Mouse (Mus musculus): Measurements from ENCODE around the gene Nrgn. TPM values are rescaled to one million over a fixed set of nuclear protein-coding genes. Genes with fewer than 3 reads are reported as not detected.

Gene Nrgn
- total RNA-seq, 1 experiment from 2014 or later, result 36.8 TPM

DNA sequence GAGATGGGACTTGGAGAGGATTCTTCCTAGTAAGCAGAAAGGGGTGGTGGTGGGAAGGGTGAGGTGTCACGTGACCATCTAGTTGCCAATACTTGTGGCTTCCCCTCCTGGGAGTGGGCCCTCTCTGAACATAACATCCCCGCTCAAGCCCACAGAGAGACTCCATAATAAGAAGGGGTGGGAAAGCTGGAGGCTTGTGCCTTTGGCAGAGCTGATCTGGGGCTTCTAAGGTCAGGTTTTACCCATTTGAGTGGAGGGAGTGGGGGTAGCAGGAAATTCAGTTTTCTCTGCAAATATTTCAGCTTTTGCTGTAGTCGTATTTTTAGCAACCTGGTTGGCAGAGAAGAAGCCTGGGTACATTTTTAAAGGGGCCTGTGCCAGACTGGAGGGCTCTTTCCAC, 3.7 kb upstream of the Nrgn start:
- no peak for ATAC-seq (replicated peaks; ENCODE audit: low read depth, poor library complexity, severe bottlenecking)

DNA sequence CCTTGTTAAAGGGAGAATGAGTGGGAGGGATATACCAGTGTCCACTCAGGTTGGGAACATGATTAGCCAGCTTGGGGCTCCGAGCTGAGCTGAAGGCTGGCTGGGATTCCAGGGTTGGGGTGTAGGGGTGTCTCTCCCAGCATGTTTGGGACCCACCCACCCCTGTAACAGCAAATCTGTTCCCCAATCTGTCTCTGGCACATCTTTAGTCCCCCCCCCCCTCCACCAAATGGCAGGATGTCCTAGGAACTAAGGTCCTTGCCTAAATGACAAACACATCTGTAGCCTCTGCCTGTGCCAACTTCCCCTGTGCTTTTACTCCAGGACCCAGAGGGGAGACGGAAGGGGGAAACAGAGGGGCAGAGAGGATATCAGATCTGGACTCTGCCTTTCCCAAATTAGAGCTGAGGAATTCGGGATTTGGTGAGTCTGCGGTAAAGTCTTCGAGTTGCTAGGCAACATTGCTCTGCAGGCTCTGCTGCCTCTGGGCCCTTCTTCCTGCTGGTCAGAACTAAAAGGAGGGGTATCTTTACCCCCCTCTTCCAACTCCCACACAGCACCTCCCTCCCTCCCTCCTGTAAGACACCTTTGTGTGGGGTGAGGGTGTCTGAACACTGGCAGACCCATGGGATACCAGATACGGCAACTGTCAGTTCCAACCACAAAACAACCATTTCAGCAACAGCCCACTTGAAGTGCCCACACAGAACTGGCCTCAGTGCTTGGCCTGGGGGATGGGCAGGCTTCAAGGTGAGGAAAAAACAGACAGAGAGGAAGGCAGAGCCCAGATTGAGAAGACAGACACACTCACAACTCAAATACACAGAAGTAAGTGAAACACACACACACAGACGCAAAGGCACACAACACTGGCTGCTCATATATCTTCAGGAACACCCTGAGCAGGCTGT, 2.4 kb upstream of the Nrgn start, which contains the start of gene Siae:
Gene Siae (plus strand): TSS at position 861 of the 911 bp plus-strand sequence.
- no peak for ATAC-seq (replicated peaks; ENCODE audit: low read depth, poor library complexity, severe bottlenecking)

DNA sequence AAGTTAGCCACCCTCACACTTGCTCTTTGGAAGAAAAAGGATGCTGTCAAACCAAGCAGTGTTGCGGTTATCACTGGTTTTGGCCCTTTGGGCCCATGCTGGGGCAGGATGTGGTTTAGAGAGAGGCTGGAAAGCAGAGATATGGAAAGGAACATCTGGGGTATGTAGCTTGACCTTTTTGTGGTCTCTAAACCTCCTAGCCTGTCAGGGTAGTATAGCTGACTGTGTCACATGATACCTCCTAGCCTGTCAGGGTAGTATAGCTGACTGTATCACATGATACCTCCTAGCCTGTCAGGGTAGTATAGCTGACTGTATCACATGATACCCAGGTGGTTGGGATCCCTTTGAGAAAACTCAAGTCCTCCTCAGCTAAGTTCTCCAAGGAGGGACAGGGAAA, 1.6 kb upstream of the Nrgn start:
- peak; percentile 69 for ATAC-seq (replicated peaks; ENCODE audit: low read depth, poor library complexity, severe bottlenecking)

DNA sequence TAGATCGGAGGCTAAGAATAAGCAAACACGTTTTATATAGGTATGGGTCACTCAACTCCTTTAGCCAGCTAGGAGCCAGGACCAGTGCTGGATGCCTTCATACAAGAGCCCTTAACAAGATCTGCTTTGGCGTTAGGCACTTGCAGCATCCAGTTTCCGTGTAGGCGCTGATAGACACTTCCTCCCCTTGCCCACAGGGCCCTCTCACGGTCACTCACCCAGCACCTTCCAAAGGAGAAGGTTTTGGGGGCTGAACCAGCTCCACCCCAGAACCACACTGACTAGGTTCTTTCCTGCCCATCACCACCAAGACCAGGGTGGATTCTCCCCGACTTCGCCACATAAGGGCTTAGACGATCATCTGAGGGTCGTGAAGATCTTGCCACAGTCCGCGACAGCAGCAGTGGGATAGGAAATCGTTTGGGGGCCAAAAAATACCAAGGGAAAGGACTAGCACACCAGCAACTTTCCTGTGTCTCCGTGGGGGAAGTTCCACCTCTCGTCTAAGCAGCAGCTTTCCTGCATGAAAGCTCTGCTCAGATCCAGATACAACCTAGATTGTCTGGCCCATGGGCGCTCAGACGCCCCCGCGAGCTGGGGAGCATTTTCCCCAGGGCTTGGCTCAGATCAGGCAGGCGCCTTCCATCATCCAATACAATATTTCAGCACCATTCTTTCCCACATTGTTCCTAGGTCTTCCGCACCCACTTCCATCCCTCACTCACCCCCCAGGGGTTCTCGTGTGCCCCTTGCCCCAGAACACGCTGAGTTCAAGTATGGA, 763 bp downstream of the Nrgn start:
- peak; percentile 33 for ATAC-seq (replicated peaks; ENCODE audit: low read depth, poor library complexity, severe bottlenecking)

DNA sequence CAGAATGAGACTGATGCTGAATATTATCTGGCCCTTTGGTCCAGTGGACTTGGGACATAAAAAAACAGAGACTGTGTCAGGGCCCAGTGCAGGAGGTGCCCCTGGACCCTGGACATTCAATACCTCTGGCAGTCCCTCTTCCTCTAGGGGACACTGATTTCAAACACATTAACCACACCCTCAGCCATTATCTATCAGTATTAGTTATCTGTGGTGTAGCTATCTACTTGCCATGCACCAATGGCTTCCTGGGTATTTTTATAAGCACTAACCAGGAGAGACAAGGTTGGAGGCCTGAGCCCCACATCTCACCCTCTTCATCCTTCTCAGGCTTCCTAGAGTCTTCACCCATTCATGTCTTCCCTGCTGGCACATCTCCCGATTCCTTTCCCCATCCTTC, 2.3 kb downstream of the Nrgn start:
- no peak for ATAC-seq (replicated peaks; ENCODE audit: low read depth, poor library complexity, severe bottlenecking)

DNA sequence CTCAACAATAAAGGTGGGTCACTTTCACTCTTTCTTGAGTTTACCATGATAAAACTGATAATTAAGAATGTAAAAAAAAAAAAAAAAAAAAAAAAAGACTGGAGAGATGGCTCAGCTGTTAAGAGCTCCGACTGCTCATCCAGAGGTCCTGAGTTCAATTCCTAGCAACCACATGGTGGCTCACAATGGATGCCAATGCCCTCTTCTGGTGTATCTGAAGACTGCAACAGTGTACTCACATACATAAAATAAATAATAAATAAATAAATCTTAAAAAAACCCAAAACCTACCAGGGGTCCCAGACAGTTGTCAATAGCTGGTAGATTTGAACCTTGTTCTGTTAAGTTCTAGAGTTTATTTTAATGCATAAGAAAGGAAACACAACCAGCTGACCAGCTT, 5.8 kb downstream of the Nrgn start:
- ATAC-seq (replicated peaks; ENCODE audit: low read depth, poor library complexity, severe bottlenecking), result no peak

DNA sequence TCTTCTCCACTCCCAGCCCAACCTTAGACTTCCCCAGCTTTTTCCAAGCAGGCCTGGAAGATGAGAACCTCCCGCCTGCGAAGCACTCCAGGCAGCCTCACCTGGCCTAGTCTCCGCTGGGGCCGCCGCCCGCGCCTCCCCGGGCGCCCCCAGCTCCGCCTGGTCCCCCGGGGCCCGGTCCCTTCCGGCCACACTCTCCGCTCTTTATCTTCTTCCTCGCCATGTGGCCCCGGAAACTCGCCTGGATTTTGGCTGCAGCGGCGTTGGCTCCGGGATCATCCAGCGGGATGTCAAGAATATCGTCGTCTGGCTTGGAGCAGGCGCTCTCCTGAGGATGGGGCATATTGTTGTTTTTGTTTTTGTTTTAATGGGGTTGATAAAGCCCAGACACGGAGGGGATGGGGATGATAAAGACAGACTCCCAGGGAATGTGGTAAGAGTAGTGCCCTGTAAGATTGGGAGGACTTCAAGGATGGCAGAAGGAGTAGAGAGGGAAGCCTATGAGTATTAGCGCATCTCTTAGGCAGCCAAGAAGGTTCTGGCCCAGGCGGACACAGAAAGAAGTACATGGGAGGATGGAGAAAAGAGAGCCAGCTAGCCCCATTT, 6.8 kb downstream of the Nrgn start:
- ATAC-seq (replicated peaks; ENCODE audit: low read depth, poor library complexity, severe bottlenecking), result no peak

DNA sequence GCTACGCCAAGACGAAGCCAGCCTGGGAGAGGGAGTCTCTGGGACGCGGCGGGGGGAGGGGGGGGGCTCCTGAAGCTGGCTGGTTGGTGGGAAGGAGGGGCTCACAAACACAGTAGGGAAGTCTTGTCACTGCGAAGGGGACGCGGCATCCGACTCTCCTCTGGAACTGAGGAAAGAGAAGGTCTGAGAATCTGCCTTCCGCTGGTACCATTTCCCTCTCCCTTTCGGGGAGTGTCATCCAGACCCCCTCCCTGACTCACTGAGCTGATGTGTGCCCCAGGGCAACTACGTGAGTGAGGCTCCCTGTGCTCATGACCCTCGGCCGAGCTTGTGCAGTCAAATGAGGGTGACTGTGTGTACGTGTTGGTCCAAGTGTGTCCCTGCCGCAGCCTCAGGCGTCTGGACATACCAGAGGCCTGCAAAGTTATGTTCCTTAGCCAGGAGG, 7.5 kb downstream of the Nrgn start:
- no peak for ATAC-seq (replicated peaks; ENCODE audit: low read depth, poor library complexity, severe bottlenecking)

DNA sequence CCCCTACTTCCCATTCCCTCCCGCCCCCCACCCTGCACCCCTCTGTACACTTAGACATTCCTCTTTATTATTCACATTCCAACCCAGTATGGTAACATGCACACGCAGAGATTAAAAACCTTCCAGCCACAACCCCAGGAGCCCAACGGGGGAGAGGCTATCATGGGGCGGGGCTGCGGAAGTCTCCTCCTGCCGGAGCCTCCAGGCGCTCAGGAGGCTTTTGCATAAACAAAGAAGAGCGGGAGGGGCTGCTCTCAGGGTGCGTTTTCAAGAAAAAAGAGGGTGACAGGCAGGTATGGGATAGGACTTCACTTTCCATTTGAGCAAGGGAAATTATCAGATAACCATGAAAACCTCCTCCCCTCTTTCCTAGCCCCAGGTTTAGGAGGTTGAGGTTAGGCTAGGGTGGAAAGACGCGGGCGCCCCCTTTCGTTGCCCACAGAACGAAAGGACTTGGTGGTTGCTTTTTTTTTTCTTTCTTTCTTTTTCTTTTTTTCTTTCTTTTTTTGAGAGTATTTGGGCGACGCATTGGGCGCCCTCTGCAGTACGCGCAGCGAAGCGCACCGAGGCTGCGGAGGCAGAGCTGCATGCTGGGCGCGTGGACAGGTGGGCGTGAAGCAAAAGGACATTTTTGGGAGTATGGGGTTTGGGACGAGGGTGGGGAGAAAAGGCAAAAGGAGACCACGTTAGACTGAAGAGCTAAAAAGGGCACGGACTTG, 8.1 kb downstream of the Nrgn start:
- peak; percentile 74 for ATAC-seq (replicated peaks; ENCODE audit: low read depth, poor library complexity, severe bottlenecking)

DNA sequence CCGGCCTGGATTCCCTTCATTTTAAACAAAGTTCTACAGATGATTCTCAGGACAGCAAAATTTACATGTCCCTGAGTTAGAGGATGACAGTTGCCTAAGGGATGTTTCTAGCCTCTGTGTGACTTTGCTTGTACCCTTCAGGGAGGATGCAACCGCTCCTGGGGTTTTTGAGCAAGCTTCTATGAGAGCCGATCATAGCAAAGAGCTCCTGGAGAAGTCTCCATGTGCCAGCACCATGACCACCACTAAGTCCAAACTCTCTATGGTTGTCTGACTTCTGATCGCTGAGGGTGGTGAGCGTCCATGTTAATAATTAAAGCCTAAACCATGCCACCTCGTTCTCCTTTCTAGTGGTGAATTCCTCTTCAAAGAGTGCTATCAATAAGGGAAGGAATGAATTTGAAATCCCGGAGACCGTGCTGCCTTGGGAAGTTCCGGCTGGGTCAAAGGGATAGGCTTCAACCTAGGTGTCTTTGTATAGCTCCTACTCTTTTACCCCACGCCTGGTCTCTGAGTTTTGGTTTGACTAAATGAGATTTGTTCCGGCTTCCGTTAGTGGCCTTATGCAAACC, 8.7 kb downstream of the Nrgn start:
- ATAC-seq (replicated peaks; ENCODE audit: low read depth, poor library complexity, severe bottlenecking), result no peak

DNA sequence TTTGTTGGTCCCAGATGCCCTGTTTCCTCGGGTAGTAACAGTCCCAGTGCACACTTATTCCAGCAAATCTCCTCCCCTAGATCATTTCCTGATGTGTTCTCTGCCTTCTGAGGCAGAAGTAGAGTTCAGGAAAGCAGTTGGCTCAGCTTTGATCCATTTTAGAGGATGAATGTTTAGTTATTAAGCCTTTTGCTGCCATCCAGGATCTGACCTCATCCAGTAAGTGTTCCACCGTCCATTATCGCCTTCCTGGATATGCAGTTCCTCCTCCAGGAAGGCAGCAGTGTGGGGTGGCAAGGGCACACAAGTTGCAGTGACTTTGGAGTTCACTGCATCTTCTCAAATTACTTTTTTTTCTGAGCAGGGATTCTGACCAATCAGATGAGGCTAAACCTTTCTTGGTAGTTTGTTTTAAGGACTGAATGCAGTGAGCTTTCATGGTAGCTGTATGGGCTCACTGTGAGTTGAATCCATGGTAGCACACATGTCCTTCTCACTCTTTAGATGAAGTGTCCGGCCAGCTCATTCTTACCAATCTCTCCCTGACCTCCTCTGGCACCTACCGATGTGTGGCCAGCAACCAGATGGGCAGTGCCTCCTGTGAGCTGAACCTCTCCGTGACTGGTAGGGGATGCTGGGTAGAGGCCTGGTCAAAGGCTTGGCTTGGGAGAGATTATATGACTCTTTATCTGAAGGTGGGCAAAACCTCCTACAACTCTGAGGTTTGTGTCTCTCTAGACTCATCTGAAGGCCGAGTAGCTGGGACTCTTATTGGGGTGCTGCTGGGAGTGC, 10.7 kb downstream of the Nrgn start:
- no peak for ATAC-seq (replicated peaks; ENCODE audit: low read depth, poor library complexity, severe bottlenecking)

DNA sequence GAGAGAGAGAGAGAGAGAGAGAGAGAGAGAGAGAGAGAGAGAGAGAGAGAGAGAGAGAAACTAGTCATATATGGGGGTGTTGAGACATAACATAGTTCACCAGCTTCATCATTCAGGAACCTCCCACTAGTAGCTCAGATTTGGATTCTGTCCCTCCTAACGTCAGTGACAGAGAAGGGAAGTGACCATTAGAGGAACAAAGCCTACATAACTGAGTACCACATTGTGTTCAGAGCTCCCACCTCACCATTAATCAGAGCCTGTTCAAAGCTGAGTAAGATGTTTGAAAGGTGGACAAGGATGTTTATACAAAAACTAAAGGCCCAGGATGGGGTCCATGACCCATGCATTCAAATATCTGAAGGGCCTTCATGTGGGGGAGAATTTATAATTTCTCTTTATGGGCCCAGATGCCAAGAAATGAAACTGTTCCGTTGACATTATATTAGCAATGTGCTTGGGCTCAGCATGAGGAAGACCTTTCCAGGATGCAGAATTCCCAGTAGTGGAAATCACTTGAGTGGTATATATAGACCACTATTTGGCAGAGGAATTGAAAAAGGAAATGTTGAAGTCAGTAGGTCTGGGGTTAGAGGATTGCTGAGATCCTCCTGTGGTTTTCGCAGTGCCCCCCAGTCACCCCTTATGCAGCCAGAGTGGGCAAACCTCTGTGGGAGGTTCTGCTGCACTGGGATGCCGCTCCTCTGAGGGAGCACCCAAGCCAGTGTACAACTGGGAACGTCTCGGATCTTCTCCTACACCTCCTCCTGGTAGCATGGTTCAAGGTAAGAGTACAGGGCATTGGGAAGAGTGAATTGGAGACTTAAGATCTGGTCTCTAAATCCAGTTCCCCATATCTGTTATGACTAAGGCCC, 11.8 kb downstream of the Nrgn start:
- no peak for ATAC-seq (replicated peaks; ENCODE audit: low read depth, poor library complexity, severe bottlenecking)

DNA sequence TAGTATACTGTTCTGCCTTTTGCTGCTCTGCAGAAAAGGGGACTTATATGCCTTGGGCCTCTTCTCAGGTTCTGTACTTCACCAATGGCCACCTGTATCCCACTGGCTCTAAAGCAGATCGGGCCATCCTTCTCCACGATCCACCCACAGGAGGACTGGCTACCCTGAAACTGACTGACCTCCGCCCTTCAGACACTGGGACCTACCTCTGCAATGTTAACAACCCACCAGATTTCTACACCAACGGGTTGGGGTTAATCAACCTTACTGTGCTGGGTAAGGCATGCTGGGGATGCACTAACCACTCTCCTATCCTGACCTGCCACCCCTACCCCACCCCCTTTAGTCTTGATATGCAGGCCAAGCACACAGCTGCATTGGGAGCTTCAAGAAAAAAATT, 12.5 kb downstream of the Nrgn start:
- no peak for ATAC-seq (replicated peaks; ENCODE audit: low read depth, poor library complexity, severe bottlenecking)

DNA sequence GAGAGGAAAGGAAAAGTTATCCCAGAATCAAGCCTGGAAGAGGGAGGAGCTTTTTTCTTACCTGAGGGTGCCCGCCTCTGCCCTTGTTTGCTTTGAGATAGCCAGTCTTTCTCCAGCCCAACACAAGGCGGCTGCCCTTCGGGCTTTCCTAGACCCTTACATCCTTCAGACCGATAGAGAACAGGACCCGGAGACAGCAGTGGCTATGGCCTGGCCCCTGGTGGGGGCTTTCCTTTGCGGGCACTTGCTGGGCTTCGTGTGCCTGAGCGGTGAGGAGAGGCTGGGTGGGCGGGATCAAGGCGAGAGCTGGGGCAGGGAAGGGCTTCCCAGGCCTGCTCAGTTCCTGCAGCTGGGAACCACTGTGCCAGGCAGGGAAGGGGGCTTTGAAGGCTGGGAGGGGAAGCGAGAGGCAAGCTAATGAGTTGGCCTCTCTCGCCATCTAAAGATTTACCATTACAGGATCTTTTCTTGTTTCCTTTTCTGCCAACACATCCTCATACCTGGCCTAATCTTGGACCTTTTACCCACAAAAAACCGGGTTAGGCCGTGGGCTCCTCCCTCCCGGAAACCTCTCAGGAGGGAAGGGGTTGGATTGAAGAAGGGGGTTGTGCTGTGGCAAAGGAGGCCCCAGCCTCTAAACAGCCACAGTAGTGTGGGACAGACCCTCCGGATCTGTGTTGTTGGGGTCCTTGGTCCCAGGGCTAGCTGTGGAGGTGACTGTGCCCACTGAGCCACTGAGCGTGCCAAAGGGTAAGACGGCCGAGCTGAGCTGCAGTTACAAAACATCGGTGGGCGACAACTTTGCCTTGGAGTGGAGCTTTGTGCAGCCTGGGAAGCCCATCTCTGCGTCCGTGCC, 13.3 kb downstream of the Nrgn start, which contains the start of gene Vsig2:
Gene Vsig2 (plus strand): TSS at position 86 of the 856 bp plus-strand sequence.
- no peak for ATAC-seq (replicated peaks; ENCODE audit: low read depth, poor library complexity, severe bottlenecking)

DNA sequence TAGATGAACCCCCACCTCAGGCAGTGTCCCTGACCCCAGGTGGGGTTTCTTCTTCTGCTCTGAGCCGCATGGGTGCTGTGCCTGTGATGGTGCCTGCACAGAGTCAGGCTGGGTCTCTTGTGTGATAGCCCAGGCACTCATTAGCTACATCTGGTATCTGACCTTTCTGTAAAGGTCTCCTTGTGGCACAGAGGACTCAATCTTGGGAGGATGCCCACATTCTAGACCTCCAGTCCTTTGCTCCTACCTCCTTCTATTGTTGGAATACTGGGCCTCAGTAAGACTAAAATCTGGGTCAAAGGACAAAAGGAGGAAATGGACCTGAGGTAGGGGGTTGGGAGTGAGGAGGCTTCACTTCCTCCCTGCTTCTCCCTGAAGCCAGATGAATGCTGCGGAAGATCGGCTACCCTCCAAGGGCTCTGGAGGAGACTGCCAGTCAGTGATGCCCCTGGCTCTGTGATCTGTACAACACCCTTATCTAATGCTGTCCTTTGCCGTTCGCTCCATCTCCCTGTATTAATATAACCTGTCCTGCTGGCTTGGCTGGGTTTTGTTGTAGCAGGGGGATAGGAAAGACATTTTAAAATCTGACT, 14.9 kb downstream of the Nrgn start:
- ATAC-seq (replicated peaks; ENCODE audit: low read depth, poor library complexity, severe bottlenecking), result no peak

DNA sequence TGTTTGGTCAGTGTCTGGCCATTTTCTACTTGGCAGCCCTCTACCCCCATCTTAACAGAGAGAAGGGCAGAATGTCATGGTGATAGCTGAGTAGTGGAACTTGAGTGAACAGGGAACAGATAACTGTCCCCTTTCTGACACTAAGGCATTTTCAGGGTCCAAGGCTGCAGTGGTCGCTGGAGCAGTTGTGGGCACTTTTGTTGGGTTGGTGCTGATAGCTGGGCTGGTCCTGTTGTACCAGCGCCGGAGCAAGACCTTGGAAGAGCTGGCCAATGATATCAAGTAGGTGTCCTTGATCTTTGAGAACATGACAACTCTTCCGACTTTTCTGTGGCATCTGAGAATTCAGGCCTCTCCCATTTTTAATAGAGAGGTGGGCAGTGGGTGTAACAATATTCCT, 15.9 kb downstream of the Nrgn start:
- no peak for ATAC-seq (replicated peaks; ENCODE audit: low read depth, poor library complexity, severe bottlenecking)
